Mouse (Mus musculus) heart, embryonic 11.5 days (tissue): Measurements from ENCODE around the gene Gm20503. TPM values are rescaled to one million over a fixed set of nuclear protein-coding genes. Genes with fewer than 3 reads are reported as not detected.

Source experiments
- ATAC-seq: fragments of 200-750 bp; cut with Nextera tagmentation; replicated peaks from 2 replicates; pipeline ENCODE4 v1.8.0; 2017; ENCODE audit warnings: moderate library complexity; ENCODE audit not compliant: insufficient number of reproducible peaks, low FRiP score, low TSS enrichment
- H3K27ac ChIP-seq: fragments of 300-500 bp; sonication (generic); 2 replicates; pipeline ENCODE4 v1.5.1; 2014; ENCODE audit warnings: mild to moderate bottlenecking, low read depth, low read length
- H3K27me3 ChIP-seq: fragments of 300-500 bp; sonication (generic); 2 replicates; pipeline ENCODE4 v1.6.1; 2014; ENCODE audit warnings: mild to moderate bottlenecking, low read length, mixed read lengths; ENCODE audit not compliant: control insufficient read depth, insufficient read depth
- H3K36me3 ChIP-seq: fragments of 300-500 bp; sonication (generic); 2 replicates; pipeline ENCODE4 v1.6.1; 2014; ENCODE audit warnings: mild to moderate bottlenecking, low read length, moderate library complexity, mixed read lengths; ENCODE audit not compliant: control insufficient read depth, insufficient read depth
- H3K4me1 ChIP-seq: fragments of 300-500 bp; sonication (generic); 2 replicates; pipeline ENCODE4 v1.6.1; 2014; ENCODE audit warnings: low read length; ENCODE audit not compliant: control insufficient read depth, insufficient read depth
- H3K4me2 ChIP-seq: fragments of 300-500 bp; sonication (generic); 2 replicates; pipeline ENCODE4 v1.6.1; 2014; ENCODE audit warnings: mild to moderate bottlenecking, moderate library complexity
- H3K4me3 ChIP-seq: fragments of 300-500 bp; sonication (generic); 2 replicates; pipeline ENCODE4 v1.5.1; 2014; ENCODE audit warnings: low read depth, low read length
- H3K9ac ChIP-seq: fragments of 300-500 bp; sonication (generic); 2 replicates; pipeline ENCODE4 v1.6.1; 2014; ENCODE audit warnings: mild to moderate bottlenecking, low read depth, low read length, moderate library complexity
- H3K9me3 ChIP-seq: fragments of 300-500 bp; sonication (generic); replicated peaks from 2 replicates; pipeline ENCODE4 v1.6.1; 2016; ENCODE audit warnings: low read length; ENCODE audit not compliant: control insufficient read depth
- WGBS: fragments of 180-500 bp; shearing (Covaris S2); extraction: QIAGEN DNeasy Blood & Tissue Kit; methylation state at CpG from one replicate; pipeline ENCODE4 v1.1.7; 2014; ENCODE audit not compliant: insufficient replicate concordance; 5-methylcytosine and 5-hydroxymethylcytosine counted together
- polyA plus RNA-seq: library from polyadenylated mRNA; unstranded; fragments of >200 nt; fragmentation: Nextera tagmentation; extraction: Ambion mirVana; gene quantifications from 2 replicates; pipeline ENCODE4 v1.2.1, GENCODE M21; 2014

Gm20503 gene
- 7.2 and 9.2 TPM in 2 replicates for polyA plus RNA-seq

- H3K4me2 ChIP-seq = peak within 1 kb of the TSS; percentile 83
- ATAC-seq = peak; percentile 98
- H3K9me3 ChIP-seq = no peaks in the 10 kb centered on the region
- WGBS = under 1% methylated on average over 84 of the region's 89 CpGs
- H3K36me3 ChIP-seq = no peaks in the 10 kb centered on the region
- H3K9ac ChIP-seq = peak within 1 kb of the TSS; percentile 96
- H3K4me1 ChIP-seq = peaks cover 20% of the 10 kb centered on the region
- peak within 1 kb of the TSS; percentile 86 for H3K27ac ChIP-seq
- H3K4me3 ChIP-seq = peak within 1 kb of the TSS; percentile 95
- no peaks in the 10 kb centered on the region for H3K27me3 ChIP-seq
These were observed at the start of gene Gm20503 for GRCm38 (mm10) chr4:59002948-59003805. Gene Gm20503 (plus strand): TSS chr4:59003210.

GRCm38 (mm10) chr4:58961719-58962118, 41.3 kb upstream of the Gm20503 start:
- H3K27me3 ChIP-seq = no peaks in the 10 kb centered on the region
- no peaks in the 10 kb centered on the region for H3K4me1 ChIP-seq
- 84% methylated on average over 15 of the region's 15 CpGs for WGBS
- no peaks in the 10 kb centered on the region for H3K36me3 ChIP-seq
- H3K4me3 ChIP-seq = no peak overlapping the region
- no peak for ATAC-seq
- H3K27ac ChIP-seq = no peak overlapping the region
- no peaks in the 10 kb centered on the region for H3K9me3 ChIP-seq
- H3K4me2 ChIP-seq = no peak overlapping the region
- H3K9ac ChIP-seq = no peak overlapping the region

- 79% methylated on average over 4 of the region's 4 CpGs for WGBS
- ATAC-seq = no peak
These were observed 39.7 kb upstream of the Gm20503 start for GRCm38 (mm10) chr4:58963271-58963670.

GRCm38 (mm10) chr4:58965136-58965535, 37.9 kb upstream of the Gm20503 start:
- ATAC-seq = no peak
- H3K4me2 ChIP-seq = no peak overlapping the region
- no peak overlapping the region for H3K9ac ChIP-seq
- 76% methylated on average over 1 of the region's 1 CpGs for WGBS
- no peaks in the 10 kb centered on the region for H3K9me3 ChIP-seq
- H3K4me3 ChIP-seq = no peak overlapping the region
- H3K4me1 ChIP-seq = no peaks in the 10 kb centered on the region
- no peaks in the 10 kb centered on the region for H3K27me3 ChIP-seq
- H3K36me3 ChIP-seq = no peaks in the 10 kb centered on the region
- H3K27ac ChIP-seq = no peak overlapping the region

More at GRCm38 (mm10) chr4:58963271-58963670, 39.7 kb upstream of the Gm20503 start:
- H3K4me3 ChIP-seq = no peak overlapping the region
- no peaks in the 10 kb centered on the region for H3K27me3 ChIP-seq
- H3K27ac ChIP-seq = no peak overlapping the region
- H3K9ac ChIP-seq = no peak overlapping the region
- no peaks in the 10 kb centered on the region for H3K4me1 ChIP-seq
- H3K4me2 ChIP-seq = no peak overlapping the region
- H3K36me3 ChIP-seq = no peaks in the 10 kb centered on the region
- no peaks in the 10 kb centered on the region for H3K9me3 ChIP-seq

GRCm38 (mm10) chr4:58970678-58971077, 32.3 kb upstream of the Gm20503 start:
- H3K9me3 ChIP-seq = no peaks in the 10 kb centered on the region
- no peak overlapping the region for H3K4me2 ChIP-seq
- H3K4me3 ChIP-seq = no peak overlapping the region
- H3K4me1 ChIP-seq = no peaks in the 10 kb centered on the region
- WGBS = 70% methylated on average over 4 of the region's 4 CpGs
- no peaks in the 10 kb centered on the region for H3K27me3 ChIP-seq
- H3K9ac ChIP-seq = no peak overlapping the region
- H3K36me3 ChIP-seq = no peaks in the 10 kb centered on the region
- no peak for ATAC-seq
- no peak overlapping the region for H3K27ac ChIP-seq

GRCm38 (mm10) chr4:58975711-58976110, 27.3 kb upstream of the Gm20503 start:
- Histone ChIP-seq H3K36me3 (no peaks in the 10 kb centered on the region), H3K27ac (no peak overlapping the region), H3K4me2 (no peak overlapping the region), H3K9ac (no peak overlapping the region), H3K4me3 (no peak overlapping the region), H3K4me1 (no peaks in the 10 kb centered on the region), H3K27me3 (no peaks in the 10 kb centered on the region), H3K9me3 (no peaks in the 10 kb centered on the region)
- ATAC-seq = no peak
- 69% methylated on average over 5 of the region's 5 CpGs for WGBS

GRCm38 (mm10) chr4:58981421-58981820, 21.6 kb upstream of the Gm20503 start:
- Histone ChIP-seq H3K4me3 (no peak overlapping the region), H3K27me3 (no peaks in the 10 kb centered on the region), H3K36me3 (no peaks in the 10 kb centered on the region), H3K27ac (no peak overlapping the region), H3K9me3 (no peaks in the 10 kb centered on the region), H3K9ac (no peak overlapping the region), H3K4me1 (no peaks in the 10 kb centered on the region), H3K4me2 (no peak overlapping the region)
- WGBS = 76% methylated on average over 6 of the region's 6 CpGs
- ATAC-seq = no peak

GRCm38 (mm10) chr4:58982806-58983205, 20.2 kb upstream of the Gm20503 start:
- no peaks in the 10 kb centered on the region for H3K9me3 ChIP-seq
- H3K4me3 ChIP-seq = no peak overlapping the region
- WGBS = 75% methylated on average over 8 of the region's 8 CpGs
- H3K36me3 ChIP-seq = no peaks in the 10 kb centered on the region
- no peak for ATAC-seq
- H3K9ac ChIP-seq = no peak overlapping the region
- H3K27ac ChIP-seq = no peak overlapping the region
- 0 out of 2 replicates have a peak, but pooled peaks cover 5% of the 10 kb centered on the region for H3K4me1 ChIP-seq
- no peaks in the 10 kb centered on the region for H3K27me3 ChIP-seq
- no peak overlapping the region for H3K4me2 ChIP-seq
